Mouse (Mus musculus): ENCODE measurements around the gene Asl.

DNA sequence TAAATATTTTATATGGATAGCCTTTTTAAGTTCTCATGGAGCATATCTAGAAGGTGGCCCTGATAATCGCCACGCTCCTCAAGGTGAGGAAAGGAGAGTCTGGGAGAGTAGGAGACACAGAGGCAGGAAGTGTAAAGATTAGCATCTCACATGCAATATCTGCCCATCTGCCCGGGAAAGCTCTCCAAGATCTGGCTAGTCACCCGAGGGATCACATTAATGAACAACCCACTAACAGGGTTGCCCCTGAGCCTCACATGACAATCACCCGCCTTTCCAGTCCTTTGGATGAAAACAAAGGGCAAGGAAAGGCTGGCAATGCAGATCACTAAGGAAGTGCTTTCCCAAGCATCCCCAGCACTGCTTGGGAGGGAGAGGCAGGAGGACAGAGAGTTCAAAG is 1.9 kb downstream of the Asl start:
- TF ChIP-seq EP300 (IDR thresholded peaks at IDR 0.05; ENCODE audit: low read depth), result no peak
- TF ChIP-seq CTCF (IDR thresholded peaks at IDR 0.05; ENCODE audit: low read depth), result no peak
